Mouse (Mus musculus) MEL (cell line): ENCODE results near the gene Hpgd. TPM values are rescaled to one million over a fixed set of nuclear protein-coding genes. Genes with fewer than 3 reads are reported as not detected.

ENCODE experiments used
- DNase-seq: peaks from one replicate; pipeline ENCODE4 v3.0.0; 2011; ENCODE audit warnings: low read depth, low spot score
- H3K27ac ChIP-seq: 2 replicates; pipeline ENCODE4 v1.5.1; 2012; ENCODE audit warnings: low read depth, mild to moderate bottlenecking, control low read depth, low read length, moderate library complexity; ENCODE audit not compliant: control insufficient read depth
- H3K27me3 ChIP-seq, 2 experiments: fragments of 150-350 bp in 1 of 2; sonication (generic) in 1 of 2; 2 replicates each; pipeline ENCODE4 v1.6.1; 2012; ENCODE audit warnings: low read length in 2 of 2, mild to moderate bottlenecking in 2 of 2, improper control_type of control experiment in 1 of 2, moderate library complexity in 1 of 2; ENCODE audit not compliant: insufficient read depth in 2 of 2, control insufficient read depth in 1 of 2
- H3K36me3 ChIP-seq, 2 experiments: 2 replicates each; pipeline ENCODE4 v1.6.1; 2012 to 2014; ENCODE audit warnings: low read length in 2 of 2, improper control_type of control experiment in 1 of 2, inconsistent platforms in 1 of 2, mild to moderate bottlenecking in 1 of 2; ENCODE audit not compliant: insufficient read depth in 2 of 2, control insufficient read depth in 1 of 2
- H3K4me1 ChIP-seq, 2 experiments: fragments of 150-350 bp in 1 of 2; sonication (generic) in 1 of 2; 2 replicates each; pipeline ENCODE4 v1.6.1; 2012; ENCODE audit warnings: low read length in 2 of 2, improper control_type of control experiment in 1 of 2, mild to moderate bottlenecking in 1 of 2; ENCODE audit not compliant: insufficient read depth in 2 of 2, control insufficient read depth in 1 of 2
- H3K4me3 ChIP-seq, 2 experiments: fragments of 150-350 bp in 1 of 2; sonication (generic) in 1 of 2; 2 replicates each; pipeline ENCODE4 v1.5.1; 2012; ENCODE audit warnings: low read depth in 2 of 2, low read length in 2 of 2, mild to moderate bottlenecking in 2 of 2, moderate library complexity in 2 of 2, control low read depth in 1 of 2, improper control_type of control experiment in 1 of 2; ENCODE audit not compliant: control insufficient read depth in 1 of 2, insufficient read depth in 1 of 2
- H3K79me2 ChIP-seq: 2 replicates; pipeline ENCODE4 v1.6.1; 2012; ENCODE audit warnings: mild to moderate bottlenecking, low read length, moderate library complexity; ENCODE audit not compliant: control insufficient read depth, poor library complexity, insufficient read depth
- H3K9ac ChIP-seq: 2 replicates; pipeline ENCODE4 v1.6.1; 2012; ENCODE audit warnings: low read depth, mild to moderate bottlenecking, control low read depth, low read length, moderate library complexity; ENCODE audit not compliant: control insufficient read depth, poor library complexity, severe bottlenecking
- H3K9me3 ChIP-seq: fragments of 150-350 bp; sonication (generic); replicated peaks from 2 replicates; pipeline ENCODE4 v1.6.1; 2012; ENCODE audit warnings: mild to moderate bottlenecking, low read length, improper control_type of control experiment, moderate library complexity; ENCODE audit not compliant: insufficient read depth
- BHLHE40 ChIP-seq: IDR thresholded peaks from 2 replicates; pipeline ENCODE4 v1.6.1; 2012; ENCODE audit warnings: low read depth, mild to moderate bottlenecking, inconsistent platforms, low read length, improper control_type of control experiment, borderline replicate concordance
- CHD2 ChIP-seq: IDR thresholded peaks from 2 replicates; pipeline ENCODE4 v1.6.1; 2011; ENCODE audit warnings: low read length, improper control_type of control experiment
- CTCF ChIP-seq, 3 experiments: IDR thresholded peaks in 2 of 3; conservative IDR thresholded peaks in 1 of 3; 2 replicates each; pipeline ENCODE4 v1.5.1; 2011 to 2012; ENCODE audit warnings: low read length in 3 of 3, low read depth in 2 of 3, mild to moderate bottlenecking in 2 of 3, improper control_type of control experiment in 1 of 3, inconsistent platforms in 1 of 3, mixed read lengths in 1 of 3, moderate library complexity in 1 of 3; ENCODE audit not compliant: control insufficient read depth in 1 of 3, insufficient read depth in 1 of 3, poor library complexity in 1 of 3, severe bottlenecking in 1 of 3
- E2F4 ChIP-seq: IDR thresholded peaks from 2 replicates; pipeline ENCODE4 v1.6.1; 2011; ENCODE audit warnings: low read depth, low read length, improper control_type of control experiment, borderline replicate concordance
- ELF1 ChIP-seq: IDR thresholded peaks from 2 replicates; pipeline ENCODE4 v1.6.1; 2014; ENCODE audit warnings: low read depth, mild to moderate bottlenecking, inconsistent platforms, low read length, improper control_type of control experiment, moderate library complexity
- GABPA ChIP-seq: IDR thresholded peaks from 2 replicates; pipeline ENCODE4 v1.6.1; 2012; ENCODE audit warnings: low read depth, mild to moderate bottlenecking, inconsistent platforms, low read length, improper control_type of control experiment, moderate library complexity
- MXI1 ChIP-seq: IDR thresholded peaks from 2 replicates; pipeline ENCODE4 v1.6.1; 2011; ENCODE audit warnings: mild to moderate bottlenecking, low read depth, low read length, improper control_type of control experiment
- NRF1 ChIP-seq: IDR thresholded peaks from 2 replicates; pipeline ENCODE4 v1.6.1; 2014; ENCODE audit warnings: low read depth, mild to moderate bottlenecking, inconsistent platforms, low read length, improper control_type of control experiment, moderate library complexity; ENCODE audit not compliant: poor library complexity, insufficient read depth, severe bottlenecking
- POLR2AphosphoS2 ChIP-seq: IDR thresholded peaks from 2 replicates; pipeline ENCODE4 v1.6.1; 2011; ENCODE audit warnings: low read length, improper control_type of control experiment
- POLR2AphosphoS5 ChIP-seq: IDR thresholded peaks from 2 replicates; pipeline ENCODE4 v1.6.1; 2012; ENCODE audit warnings: low read depth, borderline replicate concordance, mild to moderate bottlenecking, inconsistent platforms, low read length, moderate library complexity, mixed read lengths
- RAD21 ChIP-seq: IDR thresholded peaks from 2 replicates; pipeline ENCODE4 v1.6.1; 2011; ENCODE audit warnings: mild to moderate bottlenecking, low read depth, low read length, improper control_type of control experiment
- RCOR1 ChIP-seq: IDR thresholded peaks from 2 replicates; pipeline ENCODE4 v1.6.1; 2012; ENCODE audit warnings: low read depth, mild to moderate bottlenecking, inconsistent platforms, low read length, improper control_type of control experiment
- SMC3 ChIP-seq: IDR thresholded peaks from 2 replicates; pipeline ENCODE4 v1.6.1; 2011; ENCODE audit warnings: low read depth, low read length, improper control_type of control experiment
- TCF12 ChIP-seq: IDR thresholded peaks from 2 replicates; pipeline ENCODE4 v1.6.1; 2014; ENCODE audit warnings: low read depth, mild to moderate bottlenecking, inconsistent platforms, low read length, improper control_type of control experiment, moderate library complexity
- UBTF ChIP-seq: IDR thresholded peaks from 2 replicates; pipeline ENCODE4 v1.6.1; 2012; ENCODE audit warnings: low read depth, mild to moderate bottlenecking, inconsistent platforms, low read length, improper control_type of control experiment, moderate library complexity, borderline replicate concordance; ENCODE audit not compliant: insufficient read depth
- USF2 ChIP-seq, 2 experiments: IDR thresholded peaks; 2 replicates each; pipeline ENCODE4 v1.6.1; 2011 to 2012; ENCODE audit warnings: improper control_type of control experiment in 2 of 2, low read length in 2 of 2, borderline replicate concordance in 1 of 2, inconsistent platforms in 1 of 2, low read depth in 1 of 2, mild to moderate bottlenecking in 1 of 2; ENCODE audit not compliant: insufficient read depth in 1 of 2
- ZKSCAN1 ChIP-seq: IDR thresholded peaks from 2 replicates; pipeline ENCODE4 v1.6.1; 2012; ENCODE audit warnings: low read depth, mild to moderate bottlenecking, inconsistent platforms, low read length, improper control_type of control experiment, moderate library complexity
- ZMIZ1 ChIP-seq: IDR thresholded peaks from 2 replicates; pipeline ENCODE4 v1.6.1; 2012; ENCODE audit warnings: low read depth, mild to moderate bottlenecking, inconsistent platforms, low read length, improper control_type of control experiment, moderate library complexity
- polyA plus RNA-seq, 2 experiments: library from polyadenylated mRNA; stranded (reverse) in 1 of 2; unstranded in 1 of 2; fragments of >175 nt in 1 of 2; fragments of >200 nt in 1 of 2; gene quantifications; 2 replicates each; pipeline versions ENCODE4 v1.2.1 to v1.2.4; 2012; ENCODE audit warnings: low replicate concordance in 2 of 2, low read depth in 1 of 2; ENCODE audit not compliant: insufficient read length in 2 of 2, insufficient read depth in 1 of 2, missing spikeins in 1 of 2
- total RNA-seq: library from RNA; depleted of rRNA; stranded (reverse); fragments of 300-350 nt; gene quantifications from 2 replicates; pipeline ENCODE4 v1.2.3, GENCODE M21; 2012

Gene Hpgd
- total and polyA plus RNA-seq, 3 experiments: not detected

DNA sequence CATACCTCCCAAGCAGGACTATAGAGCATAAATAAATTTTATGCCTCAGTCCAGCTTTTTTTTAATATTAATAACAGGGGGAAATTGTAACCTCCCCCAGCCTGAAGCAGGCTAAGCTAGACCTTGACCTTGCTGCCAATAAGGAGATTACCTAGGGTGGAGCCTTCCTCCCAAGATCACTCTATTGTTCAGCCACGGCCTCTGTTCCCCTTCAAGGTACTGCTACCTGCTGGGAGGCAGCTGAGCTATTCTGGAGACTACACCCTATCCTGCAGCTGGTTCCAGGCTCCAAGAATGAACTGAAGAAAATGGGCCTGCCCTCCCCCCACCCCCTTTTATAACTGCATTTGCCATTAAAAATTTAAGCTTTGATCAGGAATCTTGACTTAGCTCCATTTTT, 42.1 kb upstream of the Hpgd start:
- no peak overlapping the region for H3K4me3 ChIP-seq

DNA sequence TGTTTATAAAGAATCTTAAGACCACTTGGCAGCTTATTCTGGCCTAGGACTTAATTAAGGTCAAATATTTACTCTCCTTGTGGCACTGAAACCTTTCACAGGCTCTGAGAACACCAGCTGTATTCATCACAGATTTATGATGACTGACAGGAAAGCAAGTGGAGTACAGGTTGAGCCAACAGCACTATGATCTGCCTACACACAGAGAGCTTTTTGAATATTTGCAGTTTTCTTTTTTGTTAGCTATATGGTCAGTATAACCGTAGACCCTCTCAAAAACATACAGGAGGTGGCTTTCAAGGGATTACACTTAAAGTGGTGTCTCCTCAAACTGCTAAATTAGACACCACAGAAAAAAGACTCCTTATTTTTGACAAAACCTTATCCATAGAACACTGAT, 33.2 kb upstream of the Hpgd start:
- TF ChIP-seq POLR2AphosphoS5: no peak
- no peak for TF ChIP-seq ZKSCAN1
- TF ChIP-seq POLR2AphosphoS2: no peak
- TF ChIP-seq TCF12: no peak
- no peak for TF ChIP-seq E2F4
- TF ChIP-seq BHLHE40: no peak
- TF ChIP-seq RCOR1: no peak
- TF ChIP-seq CHD2: no peak
- no peak for TF ChIP-seq ELF1
- TF ChIP-seq GABPA: no peak
- TF ChIP-seq UBTF: no peak
- no peak for TF ChIP-seq CTCF (IDR thresholded peaks at IDR 0.05 in 2 of 3, conservative IDR thresholded peaks at IDR 0.05 in 1 of 3; ENCODE audit: control insufficient read depth in 1 of 3, insufficient read depth in 1 of 3, low read depth in 2 of 3, low read length in 3 of 3, poor library complexity in 1 of 3, severe bottlenecking in 1 of 3)
- TF ChIP-seq ZMIZ1: no peak
- TF ChIP-seq RAD21: no peak
- TF ChIP-seq, all 39 proteins: peak for 0
- no peak for DNase-seq
- Histone ChIP-seq H3K36me3 (no peaks in the 10 kb centered on the region), H3K27ac (no peak overlapping the region), H3K79me2 (no peaks in the 10 kb centered on the region), H3K27me3 (no peaks in the 10 kb centered on the region), H3K9ac (no peak overlapping the region), H3K9me3 (no peaks in the 10 kb centered on the region), H3K4me3 (no peak overlapping the region), H3K4me1 (no peaks in the 10 kb centered on the region)

More for the DNA sequence above, 42.1 kb upstream of the Hpgd start:
- no peaks in the 10 kb centered on the region for H3K36me3 ChIP-seq
- no peak overlapping the region for H3K9ac ChIP-seq
- no peaks in the 10 kb centered on the region for H3K79me2 ChIP-seq
- H3K9me3 ChIP-seq: no peaks in the 10 kb centered on the region
- no peaks in the 10 kb centered on the region for H3K27me3 ChIP-seq
- no peak for TF ChIP-seq UBTF
- TF ChIP-seq SMC3: no peak
- TF ChIP-seq NRF1: no peak
- no peak for TF ChIP-seq MXI1
- no peak for TF ChIP-seq USF2 (IDR thresholded peaks at IDR 0.05; ENCODE audit: borderline replicate concordance in 1 of 2, insufficient read depth in 1 of 2, low read depth in 1 of 2, low read length in 2 of 2)
- DNase-seq: no peak
- no peaks in the 10 kb centered on the region for H3K4me1 ChIP-seq
- H3K27ac ChIP-seq: no peak overlapping the region
